Mouse (Mus musculus) cerebellum, postnatal 36 days (tissue): ENCODE results near the gene Tank.
A peak's percentile ranks its signal among the peaks of the same experiment; 100 is the strongest.

Source experiments
- DNase-seq, 2 experiments: peaks; one replicate each; pipeline ENCODE4 v3.0.0; 2021 to 2022; ENCODE audit warnings: mixed read lengths in 2 of 2

Gene Tank

DNA sequence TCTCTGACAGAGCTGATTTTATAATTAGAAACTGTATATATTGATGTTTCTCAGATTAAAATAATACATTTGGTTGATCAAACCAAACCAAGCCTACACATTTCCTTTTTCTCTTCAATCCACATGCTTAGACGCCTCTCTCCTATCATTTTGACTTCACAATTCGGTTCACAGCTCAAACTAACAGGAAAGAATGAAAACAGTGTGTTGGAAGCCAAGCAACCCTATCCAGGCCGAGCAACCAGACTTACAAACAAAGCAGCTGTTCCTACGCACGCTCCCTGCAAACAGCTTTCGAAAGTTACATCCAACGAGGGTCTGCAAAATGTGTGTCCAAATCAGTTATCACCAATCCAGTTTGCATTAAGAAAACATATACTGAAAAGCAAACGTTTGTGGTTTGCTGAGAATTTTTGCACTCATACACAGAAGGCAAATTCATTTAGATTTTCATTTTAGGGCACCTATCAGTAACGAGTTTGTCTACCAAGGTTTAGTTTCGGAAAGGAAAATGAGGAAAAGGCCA is 2.2 kb downstream of the Tank start:
- DNase-seq: no peak

DNA sequence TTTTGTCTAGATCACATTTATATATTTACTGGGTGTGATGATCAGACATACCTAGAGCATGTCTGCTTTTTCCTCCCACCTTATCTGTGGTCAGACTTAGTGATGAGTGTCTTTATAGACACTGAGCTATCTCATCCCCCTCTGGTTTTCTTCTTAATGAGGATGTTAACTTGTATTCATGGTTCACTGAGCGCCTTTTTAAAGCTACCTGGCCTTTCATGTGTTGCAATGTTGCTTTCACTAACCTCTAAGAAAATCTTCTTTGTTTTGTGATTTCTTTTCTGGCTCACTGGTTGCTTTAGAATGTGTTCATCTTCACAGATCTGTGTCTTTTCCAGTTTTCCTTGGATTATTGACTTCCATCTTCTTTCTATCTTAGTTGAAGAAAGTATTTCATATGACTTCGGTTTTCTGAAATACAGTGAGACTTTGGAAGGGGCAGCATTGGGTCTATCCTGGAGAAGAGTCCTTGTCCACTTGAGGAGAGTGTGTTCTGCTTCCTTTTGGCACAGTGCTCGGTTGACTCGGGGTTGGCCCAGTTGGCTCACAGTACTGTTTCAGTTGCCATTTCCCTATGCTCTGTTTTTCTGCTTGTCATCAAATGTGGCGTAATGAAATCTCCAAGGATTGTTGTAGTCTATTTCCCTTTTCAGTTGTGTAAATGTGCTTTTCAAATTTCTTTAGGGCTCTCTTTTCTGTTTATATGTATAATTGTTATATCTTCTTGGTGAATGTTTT is 4.4 kb downstream of the Tank start:
- DNase-seq: no peak

DNA sequence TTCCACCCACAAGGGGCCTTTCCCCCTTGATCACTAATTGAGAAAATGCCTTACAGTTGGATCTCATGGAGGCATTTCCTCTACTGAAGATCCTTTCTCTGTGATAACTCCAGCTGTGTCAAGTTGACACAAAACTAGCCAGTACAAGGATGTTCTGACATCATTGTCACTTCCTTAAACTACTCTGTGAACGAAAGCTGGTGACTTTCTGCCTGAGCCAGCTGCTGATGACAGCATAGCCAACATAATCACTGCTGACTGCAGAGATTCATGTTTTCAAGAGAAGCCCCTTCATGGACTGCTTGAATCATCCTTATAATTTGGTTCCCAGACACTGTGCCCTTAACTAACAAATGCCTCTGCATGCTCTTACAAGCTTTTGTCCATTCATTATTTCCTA is 7.1 kb downstream of the Tank start:
- no peak for DNase-seq

DNA sequence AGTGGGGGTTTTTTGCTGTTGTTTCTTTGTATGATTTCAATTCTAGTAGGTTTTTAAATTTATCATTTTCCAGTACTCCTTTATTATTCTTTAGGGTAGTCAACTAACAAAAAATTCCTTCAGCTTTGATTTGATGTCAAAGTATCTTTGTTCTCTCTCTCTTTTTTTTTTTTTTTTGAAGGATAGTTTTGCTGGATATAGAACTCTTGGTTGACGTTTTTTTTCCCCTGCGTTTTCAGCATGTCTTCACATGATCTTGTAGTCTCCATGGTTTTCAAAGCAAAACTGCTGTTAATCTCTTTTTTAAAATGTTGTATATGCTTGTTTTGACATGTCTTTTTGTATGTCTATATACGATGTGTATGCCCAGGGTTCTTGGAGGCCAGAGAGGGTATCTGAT is 7.8 kb downstream of the Tank start:
- DNase-seq: no peak

DNA sequence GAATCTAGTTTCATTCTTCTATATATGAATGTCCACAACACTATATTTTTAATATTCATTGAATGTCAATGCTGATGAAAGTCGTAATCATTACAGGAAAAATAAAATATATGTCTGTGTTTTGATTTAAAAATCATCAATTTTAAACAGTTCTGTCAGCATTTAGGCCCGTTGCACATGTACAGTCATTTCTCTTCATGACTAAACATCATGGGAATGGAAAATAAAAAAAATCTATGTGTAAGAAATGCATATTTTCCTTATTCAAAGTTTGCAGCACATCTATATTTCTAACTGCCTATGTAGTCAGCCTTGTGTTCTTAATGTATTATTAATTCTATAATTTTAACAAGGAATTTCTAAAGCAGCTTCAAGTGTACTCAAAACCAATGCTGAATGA is 12.4 kb downstream of the Tank start:
- DNase-seq: no peak

DNA sequence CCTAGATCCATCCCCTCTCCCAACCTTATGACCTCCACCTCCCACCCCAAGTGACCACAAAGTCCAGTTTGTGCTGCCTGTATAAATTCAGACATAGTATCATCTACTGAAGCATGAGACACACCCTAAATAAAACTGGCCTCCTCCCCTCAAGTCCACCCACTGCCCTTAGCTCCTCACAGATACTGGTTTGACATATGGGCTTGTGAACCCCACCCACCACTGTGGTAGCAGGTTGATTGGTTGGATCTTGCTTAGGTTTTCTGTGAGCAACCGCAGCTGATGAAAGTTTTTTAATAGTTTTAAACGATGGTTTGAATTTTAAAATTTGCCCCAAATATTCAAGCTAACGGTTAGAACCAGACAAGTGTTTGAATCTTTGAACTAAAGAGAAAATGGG is 13.7 kb downstream of the Tank start:
- DNase-seq: no peak

DNA sequence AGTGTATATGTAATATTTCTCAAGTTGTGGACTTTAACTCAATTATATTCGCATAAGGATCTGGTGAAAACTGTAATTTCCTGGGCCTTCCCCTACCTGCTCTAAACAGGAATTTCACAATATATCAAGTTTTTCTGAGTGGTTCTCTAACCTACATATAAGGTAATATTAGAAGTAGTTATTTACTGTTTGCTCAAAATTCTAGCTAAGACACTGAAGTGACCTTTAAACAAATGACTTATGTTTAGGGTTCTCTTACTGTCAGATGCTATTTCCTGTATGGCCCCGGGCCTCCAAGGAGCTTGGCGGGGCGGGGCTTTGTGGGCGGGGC is 14.3 kb downstream of the Tank start:
- no peak for DNase-seq

DNA sequence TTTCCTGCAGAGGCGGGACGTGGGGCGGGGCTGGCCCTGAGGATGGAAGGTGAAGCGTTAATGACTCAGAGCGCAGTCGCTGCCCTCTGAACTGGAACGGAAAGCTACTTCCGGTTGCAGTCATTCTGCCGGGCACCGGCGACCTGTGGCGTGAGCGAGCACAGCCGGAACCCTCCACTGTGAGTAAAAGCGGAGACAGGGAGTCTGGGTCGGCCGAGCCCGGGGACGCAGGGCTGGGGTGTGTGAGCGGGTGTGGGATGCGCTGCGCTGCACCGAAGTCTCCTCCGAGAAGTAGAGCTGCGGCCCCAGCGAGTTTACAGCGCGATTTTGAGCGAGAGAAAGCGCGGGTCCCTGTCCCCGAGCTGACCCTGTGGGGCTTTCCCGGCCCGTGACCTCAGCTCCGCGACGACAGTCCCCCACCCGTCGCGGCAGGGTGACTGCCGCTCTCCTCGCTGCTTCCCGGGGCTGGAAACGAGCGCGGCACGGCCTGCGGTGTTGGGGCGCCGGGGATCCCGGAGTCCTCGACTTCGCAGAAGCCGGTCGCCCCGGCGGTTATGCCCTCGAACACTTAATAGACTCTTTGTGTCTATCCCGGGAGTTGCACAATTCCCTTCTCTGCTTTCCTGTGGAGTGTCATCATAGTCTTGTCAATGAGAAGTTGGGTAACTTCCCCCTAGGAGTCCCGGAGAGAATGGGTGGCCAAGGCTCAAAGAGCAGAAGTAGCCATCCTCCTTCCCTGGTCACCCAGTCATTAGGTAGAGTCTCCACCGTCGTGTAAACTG is 14.8 kb downstream of the Tank start:
- peak; percentile 84 to 86 for DNase-seq

DNA sequence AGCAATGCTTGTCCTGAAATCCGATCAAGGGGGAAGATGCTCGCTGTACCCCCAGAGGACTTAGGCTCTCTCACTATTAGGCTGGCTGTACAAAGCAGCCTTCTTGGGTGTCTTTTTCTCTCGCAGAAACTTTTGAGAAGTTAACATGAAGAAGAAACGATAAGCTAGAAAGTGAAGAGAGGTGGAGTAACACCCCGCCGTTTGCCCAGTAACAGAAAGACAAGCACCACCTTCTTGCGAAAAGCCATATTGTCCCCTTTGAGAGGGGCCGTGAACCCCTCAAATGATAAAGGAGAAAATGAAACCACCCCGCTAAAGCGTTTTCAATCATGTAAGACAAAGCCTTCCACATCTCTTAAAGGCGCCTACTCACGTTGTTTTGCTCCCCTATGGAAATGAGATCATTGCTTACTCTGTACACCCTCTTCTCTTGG is 15.5 kb downstream of the Tank start:
- DNase-seq: no peak

DNA sequence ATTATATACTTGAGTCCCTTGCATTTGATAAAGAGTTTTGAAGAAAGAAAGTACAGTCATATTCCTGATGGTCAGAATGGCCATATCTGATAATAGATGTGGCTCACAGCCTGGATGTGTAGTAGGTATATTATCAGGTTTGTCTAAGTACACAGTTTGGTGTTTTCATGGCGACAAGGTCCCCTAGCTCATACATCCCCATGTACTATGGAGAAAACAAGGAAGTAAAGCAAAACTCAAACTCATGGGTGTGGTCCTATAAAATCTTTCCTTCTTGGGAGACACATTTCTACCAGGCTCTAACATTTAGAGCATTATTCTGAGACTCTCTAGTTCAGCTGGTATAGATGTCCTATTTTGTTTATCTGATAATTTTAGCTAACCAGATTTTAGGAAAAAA is 21.3 kb downstream of the Tank start:
- DNase-seq: no peak

DNA sequence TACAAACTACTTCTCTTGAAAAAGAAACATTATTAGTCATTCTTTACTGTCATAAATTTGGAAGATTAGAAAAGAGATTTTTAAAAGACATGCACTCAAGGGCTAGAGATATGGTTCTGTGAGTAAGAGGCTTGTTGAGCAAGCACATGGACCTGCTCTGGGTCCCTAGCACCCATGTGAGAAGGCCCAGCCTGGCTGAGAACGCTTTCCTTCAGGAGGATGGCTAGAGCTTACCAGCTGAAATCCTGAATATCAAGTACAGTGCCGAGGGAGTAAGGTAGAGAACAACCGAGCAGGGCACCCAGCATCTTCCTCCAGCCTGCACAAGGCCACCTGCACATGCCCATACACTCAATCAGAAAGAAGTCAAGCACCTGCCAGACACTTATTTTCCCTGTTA is 25.1 kb downstream of the Tank start:
- DNase-seq: no peak

DNA sequence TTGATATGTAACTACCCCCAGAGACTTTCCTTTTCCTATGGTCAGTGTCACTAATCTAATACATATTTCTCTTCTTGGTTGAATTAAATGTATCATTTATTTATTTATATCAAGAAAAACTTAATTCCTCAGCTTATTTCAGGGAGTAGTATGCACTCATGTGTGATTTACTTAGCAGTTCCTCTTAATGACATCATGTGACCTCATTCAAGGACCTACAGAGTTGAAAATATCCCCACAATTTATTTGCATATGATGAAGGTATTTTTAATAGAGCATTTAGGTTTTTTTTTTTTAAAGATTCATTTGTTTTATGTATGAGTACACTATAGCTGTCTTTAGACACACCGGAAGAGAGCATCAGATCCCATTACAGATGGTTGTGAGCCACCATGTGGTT is 28.6 kb downstream of the Tank start:
- no peak for DNase-seq

DNA sequence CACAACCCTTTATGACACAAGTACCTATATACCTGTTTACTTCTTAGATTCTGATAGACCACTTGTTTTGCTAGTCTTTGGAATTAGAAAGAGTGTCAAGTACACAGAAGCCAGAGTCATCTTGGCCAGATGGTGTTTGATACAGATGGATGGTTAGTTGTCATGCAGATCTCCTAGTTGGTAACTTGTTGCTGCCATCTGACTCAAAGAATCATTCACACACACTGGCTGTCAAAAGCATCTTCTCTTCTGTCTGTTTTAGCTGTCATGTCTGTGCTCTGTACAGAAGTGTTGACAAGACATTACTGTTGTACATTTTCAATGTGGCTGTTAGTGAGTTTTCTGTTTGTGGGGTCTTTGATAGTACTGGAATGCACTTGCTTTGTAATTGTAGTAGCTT is 45.6 kb downstream of the Tank start:
- DNase-seq: no peak

DNA sequence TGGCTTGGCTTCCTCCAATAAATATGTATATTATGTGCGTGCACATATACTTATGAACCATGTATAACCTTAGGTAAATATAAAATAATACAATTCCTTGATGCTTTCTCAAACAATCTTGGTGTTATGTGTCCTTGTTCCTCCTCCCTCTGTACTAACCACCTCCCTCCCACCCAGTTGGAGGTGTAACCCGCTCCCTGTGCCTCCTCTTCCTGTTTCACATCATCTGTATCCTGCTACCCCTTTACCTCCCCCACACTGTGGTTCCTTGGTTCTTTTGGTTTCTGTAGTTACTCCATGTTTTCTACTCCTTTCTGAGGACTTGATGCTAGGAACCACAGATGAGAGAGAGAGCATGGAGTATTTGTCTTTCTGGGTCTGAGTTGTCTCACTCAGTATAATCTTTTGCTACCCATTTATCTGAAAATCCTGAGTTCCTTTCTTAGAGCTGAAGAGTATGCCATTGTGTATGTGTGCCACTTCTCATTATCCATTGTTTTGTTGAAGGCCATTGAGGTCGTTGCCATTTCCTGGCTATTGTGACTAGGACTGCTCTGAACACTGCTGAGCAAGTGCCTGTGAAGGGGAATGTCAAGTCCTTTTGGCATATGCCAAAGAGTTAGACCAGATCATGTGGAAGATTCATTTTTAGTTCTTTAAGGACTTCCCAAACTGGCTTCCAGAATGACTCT is 52.6 kb downstream of the Tank start:
- DNase-seq: no peak

DNA sequence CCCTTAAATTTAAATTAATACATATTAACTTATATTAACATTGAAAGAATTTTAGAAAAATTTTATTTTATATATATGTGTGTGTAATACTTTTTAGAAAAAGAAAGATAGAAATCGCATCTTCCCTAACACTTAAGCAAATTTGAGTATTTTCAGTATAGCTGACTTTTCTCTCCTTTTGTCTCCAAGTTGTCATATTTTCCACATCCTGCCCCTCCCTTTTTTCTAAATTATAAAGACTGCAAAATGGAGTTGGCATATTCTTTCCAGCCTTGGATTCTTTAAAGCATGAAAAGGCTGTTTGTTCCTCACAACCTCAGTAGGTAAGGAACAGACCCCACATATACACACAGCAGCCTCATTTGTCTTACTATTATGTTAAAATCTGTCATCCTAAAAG is 56.7 kb downstream of the Tank start:
- DNase-seq: no peak

DNA sequence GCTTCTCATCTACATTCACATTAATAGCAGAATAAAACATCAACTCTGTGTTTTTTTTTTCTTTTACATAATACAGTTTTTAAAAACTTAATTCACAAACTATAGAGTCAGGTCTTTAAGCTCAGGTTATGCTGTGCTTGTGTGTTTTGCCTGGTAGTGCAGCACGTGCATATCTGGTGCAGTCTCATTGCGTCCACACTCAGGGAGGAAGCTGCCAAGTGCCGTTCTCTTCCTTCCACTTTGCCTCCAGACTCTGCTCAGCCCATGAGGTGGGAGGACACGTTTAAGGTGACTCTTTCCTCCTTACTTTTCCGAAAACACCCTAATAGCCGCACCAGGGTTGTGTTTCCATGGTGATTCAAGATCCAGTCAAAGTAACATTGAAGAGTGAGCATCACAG is 59.8 kb downstream of the Tank start:
- DNase-seq: no peak

DNA sequence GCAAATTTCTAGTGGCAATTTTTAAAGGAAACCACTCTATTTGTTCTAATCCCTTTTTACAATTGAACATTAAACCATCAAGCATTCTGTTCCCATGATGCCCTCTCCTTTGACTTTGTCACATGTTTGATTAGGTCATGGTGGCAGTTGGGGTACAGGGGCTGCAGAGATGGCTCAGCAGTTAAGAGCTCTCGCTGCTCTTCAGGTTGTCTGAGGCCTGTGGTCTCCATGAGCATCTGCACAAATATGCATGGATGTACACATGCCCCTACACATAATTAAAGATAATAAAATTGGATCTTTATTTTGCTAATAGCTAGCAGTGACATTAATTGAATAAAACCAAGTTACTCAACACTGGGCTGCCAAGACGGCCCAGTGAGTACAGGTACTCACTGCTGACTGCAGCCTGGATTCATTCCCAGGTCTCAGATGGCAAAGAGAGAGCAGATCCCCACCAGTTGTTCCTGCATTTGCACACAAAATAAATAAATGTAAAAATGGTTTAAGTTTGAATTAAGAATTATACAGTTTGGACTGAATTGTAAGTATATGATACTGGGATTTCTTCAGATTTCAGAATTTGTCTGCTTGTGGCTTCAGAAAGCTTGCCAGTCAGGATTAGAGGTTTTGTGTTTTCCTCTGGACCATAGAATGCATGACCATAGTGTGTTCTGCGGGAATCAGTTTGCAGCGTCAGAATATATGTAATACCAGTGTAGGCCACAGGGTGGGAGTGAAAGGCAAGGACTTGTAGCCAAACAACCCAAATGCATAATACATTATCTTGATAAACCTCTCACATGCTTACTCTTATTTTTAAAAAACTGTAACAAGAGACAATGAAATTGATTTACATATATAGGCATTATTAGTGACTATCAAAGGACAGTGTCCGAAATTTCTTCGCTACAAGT is 64.3 kb downstream of the Tank start:
- DNase-seq: peak; percentile 39 to 73

DNA sequence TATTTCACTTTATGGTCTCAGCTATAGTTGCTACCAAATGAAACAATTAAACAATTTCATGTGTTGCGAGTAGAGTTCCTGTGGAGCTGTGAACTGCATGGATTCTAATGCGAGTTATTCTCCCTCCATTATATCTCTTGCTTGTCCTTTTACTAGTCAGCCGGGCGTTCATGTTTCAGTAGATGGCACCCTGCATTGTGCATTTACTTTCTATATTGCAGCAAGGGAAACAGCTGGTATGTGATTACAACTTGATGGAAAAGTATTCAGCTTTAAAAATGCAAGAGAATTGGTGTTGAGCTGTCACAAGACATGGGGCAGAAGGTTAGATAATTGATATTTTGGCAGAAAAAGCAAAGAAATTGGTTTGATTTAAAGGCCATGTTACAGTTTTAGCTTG is 72.8 kb downstream of the Tank start:
- DNase-seq: no peak

DNA sequence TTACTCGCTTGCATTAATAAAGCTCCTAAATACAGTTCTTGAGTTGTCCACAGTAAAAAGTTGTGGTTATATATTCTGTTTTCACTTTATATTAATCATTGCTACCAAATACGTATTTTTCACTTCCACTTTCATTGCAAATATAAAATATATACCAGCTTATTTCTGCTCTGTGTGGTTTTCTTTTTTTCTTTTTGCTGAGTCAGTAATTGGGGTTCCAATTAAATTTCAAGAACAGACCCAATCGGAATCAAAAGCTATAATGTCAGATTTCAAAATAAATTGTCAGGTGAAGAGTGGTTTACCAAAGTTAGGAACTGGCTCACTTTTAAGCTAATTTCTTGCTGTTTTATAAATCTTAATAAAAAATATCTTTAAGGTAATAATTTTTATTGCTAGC is 73.3 kb downstream of the Tank start:
- no peak for DNase-seq

DNA sequence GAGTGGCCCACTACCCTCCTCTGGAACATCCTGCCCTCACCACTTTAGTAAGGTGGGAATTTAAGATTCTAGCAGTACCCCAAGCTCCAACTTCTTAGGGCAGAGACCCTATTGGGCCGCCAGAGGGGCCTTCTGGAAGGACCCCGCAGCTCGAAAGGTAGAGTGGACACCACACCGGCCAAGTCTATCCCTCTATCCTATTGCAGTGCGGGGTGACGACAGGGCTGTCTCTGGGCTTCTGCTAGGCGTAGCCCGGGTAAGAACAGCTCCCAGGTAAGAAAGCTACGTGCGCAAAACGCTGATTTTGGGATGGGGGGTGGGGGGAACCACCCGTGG is 76.6 kb downstream of the Tank start:
- no peak for DNase-seq

DNA sequence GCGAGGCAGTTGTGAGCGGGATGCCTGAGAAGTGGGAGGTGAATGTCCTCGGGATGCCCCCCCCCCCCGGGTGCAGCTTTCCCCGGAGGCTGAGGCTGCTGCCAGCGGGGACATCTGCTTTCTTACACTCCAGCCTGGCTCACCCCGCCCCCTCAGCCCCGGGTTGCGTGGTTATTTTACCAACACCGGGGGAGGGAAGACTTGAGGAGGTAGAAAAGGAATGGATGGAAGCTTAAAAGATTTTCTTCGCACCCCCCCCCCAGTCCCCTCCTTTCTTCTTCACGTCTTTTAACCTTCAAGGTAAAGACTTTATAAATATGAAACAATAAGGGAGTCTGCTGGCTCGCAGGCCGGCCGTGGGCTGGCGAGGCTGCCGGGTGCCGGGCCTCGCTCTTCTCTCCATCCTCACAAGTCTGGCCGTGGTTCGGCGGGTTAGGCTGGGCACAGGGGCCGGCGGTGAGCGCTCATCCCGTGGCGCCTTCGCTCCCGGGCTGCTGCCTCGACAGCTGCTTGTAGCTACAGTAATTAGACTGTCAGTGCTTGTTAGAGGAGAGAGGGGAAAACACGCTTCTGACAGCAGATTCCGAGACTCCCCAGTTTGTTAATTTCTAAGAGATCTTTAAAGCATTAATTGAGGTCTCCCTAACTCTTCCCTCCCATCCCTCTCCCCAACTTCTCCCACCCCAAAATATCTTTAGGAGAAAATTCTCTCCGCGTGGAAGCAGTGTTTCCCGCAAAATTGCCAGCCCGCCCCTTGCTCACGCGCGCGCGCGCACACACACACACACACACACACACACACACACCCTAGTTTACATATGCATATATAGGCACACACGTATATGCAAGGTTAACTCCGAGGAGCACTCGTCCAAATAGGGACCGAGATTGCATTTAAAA is 77.2 kb downstream of the Tank start:
- DNase-seq: peak; percentile 52 to 68
